Mouse (Mus musculus) left cerebral cortex, adult 9 months (tissue): ENCODE measurements at regions not wholly inside any gene's neighbourhood (a gene's known extent, or its start where the extent isn't known, plus 50 kb on each side); places are given as distances from the start of the nearest gene placed in this dataset.

ENCODE experiments used
- DNase-seq, 2 experiments: peaks; one replicate each; pipeline ENCODE4 v3.0.0; 2022; ENCODE audit warnings: low spot score in 2 of 2

GRCm38 (mm10) chr6:147964739-147965138, 82.3 kb upstream of the Far2 start:
- DNase-seq: no peak

- DNase-seq: no peak
These were observed 76.9 kb upstream of the Far2 start for GRCm38 (mm10) chr6:147970162-147970608.

GRCm38 (mm10) chr6:147972552-147972951, 74.5 kb upstream of the Far2 start:
- no peak for DNase-seq

GRCm38 (mm10) chr6:147973059-147973458, 74.0 kb upstream of the Far2 start:
- DNase-seq: no peak

- no peak for DNase-seq
These were observed 71.1 kb upstream of the Far2 start for GRCm38 (mm10) chr6:147975917-147976316.

- DNase-seq: no peak
These were observed 57.7 kb upstream of the Far2 start for GRCm38 (mm10) chr6:147989381-147989780.
